In genomic region chr13:98239978-98240641, GRCm38 (mm10) we compare ENCODE assay signal across 9 mouse cellular contexts. TPM values are rescaled to one million over a fixed set of nuclear protein-coding genes. Genes with fewer than 3 reads are reported as not detected.
A peak's percentile ranks its signal among the peaks of the same experiment; 100 is the strongest.
DNase-seq lines count a peak whose midpoint lies in the region; ATAC-seq and TF ChIP-seq lines count a peak whose summit lies in the region.
"Had no signal": no experiment of that assay in that cellular context is flagged by ENCODE, and none has a peak within 500 bp of the region (broad histone marks: within the 10 kb centered on the region; RNA-seq: fewer than 3 reads in every experiment).

No protein-coding gene starts in this region.

- H3K4me2 ChIP-seq in liver, embryonic 12.5 days = no peak overlapping the region
- no peak overlapping the region for H3K4me2 ChIP-seq in neural tube, embryonic 11.5 days (ENCODE audit: low read depth)
- H3K4me2 ChIP-seq: heart, embryonic 15.5 days had no signal

- 13% methylated on average over 12 of the region's 12 CpGs for WGBS in liver, adult 2 months
- WGBS in liver, embryonic 12.5 days (ENCODE audit: insufficient replicate concordance) = 16% methylated on average over 12 of the region's 12 CpGs
- WGBS in heart, embryonic 10.5 days = 20% methylated on average over 12 of the region's 12 CpGs
- WGBS in neural tube, embryonic 11.5 days = 21% methylated on average over 12 of the region's 12 CpGs

- TF ChIP-seq POLR2A in liver, adult 2 months (IDR thresholded peaks at IDR 0.05; ENCODE audit: extremely low read depth, insufficient read depth, low read length) = no peak

- peak; percentile 64; the same call in 1 of the 2 replicates for TF ChIP-seq CTCF in liver, adult 2 months (IDR thresholded peaks at IDR 0.05; ENCODE audit: low read depth, low read length)

- H3K27ac ChIP-seq in liver, adult 2 months (replicated peaks; ENCODE audit: insufficient read depth, low read depth, low read length) = no peak overlapping the region
- H3K27ac ChIP-seq in liver, embryonic 12.5 days = no peak overlapping the region
- no peak overlapping the region for H3K27ac ChIP-seq in heart, embryonic 10.5 days
- H3K27ac ChIP-seq in neural tube, embryonic 11.5 days (ENCODE audit: low read depth, low read length) = no peak overlapping the region
- H3K27ac ChIP-seq: heart, embryonic 15.5 days had no signal

- no peak overlapping the region for H3K9ac ChIP-seq in liver, adult 2 months (ENCODE audit: low read depth, low read length)
- no peak overlapping the region for H3K9ac ChIP-seq in liver, embryonic 12.5 days
- no peak overlapping the region for H3K9ac ChIP-seq in neural tube, embryonic 11.5 days (ENCODE audit: low read length)
- H3K9ac ChIP-seq: heart, embryonic 15.5 days had no signal

- no peak overlapping the region for H3K4me3 ChIP-seq in liver, adult 2 months (ENCODE audit: insufficient read depth, low read depth, low read length)
- no peak overlapping the region for H3K4me3 ChIP-seq in liver, embryonic 12.5 days
- no peak overlapping the region for H3K4me3 ChIP-seq in heart, embryonic 10.5 days
- H3K4me3 ChIP-seq in neural tube, embryonic 11.5 days (ENCODE audit: low read depth, low read length) = no peak overlapping the region
- H3K4me3 ChIP-seq: heart, embryonic 15.5 days had no signal

- ATAC-seq in liver, embryonic 12.5 days = no peak
- ATAC-seq in neural tube, embryonic 11.5 days (ENCODE audit: insufficient read depth, low FRiP score, low TSS enrichment) = no peak

- no peaks in the 10 kb centered on the region for H3K79me2 ChIP-seq in liver, adult 2 months (ENCODE audit: control insufficient read depth, insufficient read depth, low read length)

- DNase-seq in liver, adult 2 months (ENCODE audit: extremely low read depth, low read depth, low spot score) = peak; percentile 41
- peak; percentile 33 for DNase-seq in WW6 (ENCODE audit: low read depth, low spot score)
- peak; percentile 83 for DNase-seq in embryo, embryonic 10 days (ENCODE audit: low spot score)
- DNase-seq in heart, embryonic 10.5 days (ENCODE audit: low spot score) = peak; percentile 83
- peak; percentile 38 for DNase-seq in left cerebral cortex, adult 11 months (ENCODE audit: low spot score)
- DNase-seq in neural tube, embryonic 11.5 days (ENCODE audit: low spot score) = peak; percentile 69
- DNase-seq in thymus, postnatal 4 days = peak; percentile 76

- no peaks in the 10 kb centered on the region for H3K27me3 ChIP-seq in liver, adult 2 months (ENCODE audit: control insufficient read depth, insufficient read depth, low read length)
- H3K27me3 ChIP-seq in liver, embryonic 12.5 days (replicated peaks) = peaks cover 12% of the 10 kb centered on the region; the same call in 1 of the 2 replicates
- no peaks in the 10 kb centered on the region for H3K27me3 ChIP-seq in heart, embryonic 10.5 days (ENCODE audit: insufficient read depth, poor library complexity, severe bottlenecking)
- no peaks in the 10 kb centered on the region for H3K27me3 ChIP-seq in neural tube, embryonic 11.5 days (ENCODE audit: control insufficient read depth, insufficient read depth, low read length)

- H3K4me1 ChIP-seq in liver, adult 2 months (ENCODE audit: control insufficient read depth, insufficient read depth, low read length) = no peaks in the 10 kb centered on the region
- no peaks in the 10 kb centered on the region for H3K4me1 ChIP-seq in liver, embryonic 12.5 days
- H3K4me1 ChIP-seq in heart, embryonic 10.5 days = no peaks in the 10 kb centered on the region
- no peaks in the 10 kb centered on the region for H3K4me1 ChIP-seq in neural tube, embryonic 11.5 days (ENCODE audit: control insufficient read depth, insufficient read depth, low read length)
- H3K4me1 ChIP-seq: heart, embryonic 15.5 days had no signal

- no peaks in the 10 kb centered on the region for H3K36me3 ChIP-seq in liver, adult 2 months (ENCODE audit: control insufficient read depth, insufficient read depth, low read length)
- no peaks in the 10 kb centered on the region for H3K36me3 ChIP-seq in liver, embryonic 12.5 days
- no peaks in the 10 kb centered on the region for H3K36me3 ChIP-seq in heart, embryonic 10.5 days
- H3K36me3 ChIP-seq in neural tube, embryonic 11.5 days (ENCODE audit: control insufficient read depth, insufficient read depth, low read length) = no peaks in the 10 kb centered on the region
- H3K36me3 ChIP-seq: heart, embryonic 15.5 days had no signal

- no peaks in the 10 kb centered on the region for H3K9me3 ChIP-seq in liver, embryonic 12.5 days (replicated peaks)
- no peaks in the 10 kb centered on the region for H3K9me3 ChIP-seq in heart, embryonic 10.5 days
- no peaks in the 10 kb centered on the region for H3K9me3 ChIP-seq in neural tube, embryonic 11.5 days (ENCODE audit: control insufficient read depth, low read length)
- H3K9me3 ChIP-seq: heart, embryonic 15.5 days had no signal

RNA-seq across cellular contexts. Expression of gene Utp15, which starts 22.7 kb away (rescaled TPM):
- total RNA-seq in liver, adult 2 months (2014; rRNA removed) = 6.4 and 7.7 TPM in 2 replicates
- 2.4 and 2.5 TPM in 2 replicates for polyA plus RNA-seq in liver, adult 2 months (2012; rRNA removed)
- polyA plus RNA-seq in liver, embryonic 12.5 days (2016; fragmentation: Nextera tagmentation; extraction: Ambion mirVana) = 26.9 and 28.4 TPM in 2 replicates
- polyA plus RNA-seq in heart, embryonic 10.5 days (2016; fragmentation: Nextera tagmentation; extraction: Ambion mirVana) = 25.1 and 32.1 TPM in 2 replicates
- polyA plus RNA-seq in neural tube, embryonic 11.5 days (2014; fragmentation: Nextera tagmentation; extraction: Ambion mirVana) = 43.3 and 44.0 TPM in 2 replicates

RNA-seq across cellular contexts. Expression of gene Ankra2, which starts 22.8 kb away (rescaled TPM):
- 11.1 and 12.8 TPM in 2 replicates for total RNA-seq in liver, adult 2 months (2014; rRNA removed)
- 6.1 and 6.4 TPM in 2 replicates for polyA plus RNA-seq in liver, adult 2 months (2012; rRNA removed)
- 11.6 and 11.7 TPM in 2 replicates for polyA plus RNA-seq in liver, embryonic 12.5 days (2016; fragmentation: Nextera tagmentation; extraction: Ambion mirVana)
- 14.8 and 16.3 TPM in 2 replicates for polyA plus RNA-seq in heart, embryonic 10.5 days (2016; fragmentation: Nextera tagmentation; extraction: Ambion mirVana)
- polyA plus RNA-seq in neural tube, embryonic 11.5 days (2014; fragmentation: Nextera tagmentation; extraction: Ambion mirVana) = 35.7 and 36.5 TPM in 2 replicates

RNA-seq across cellular contexts. Expression of gene Arhgef28, which starts 33.9 kb away (rescaled TPM):
- 0.07 and 0.37 TPM in 2 replicates for total RNA-seq in liver, adult 2 months (2014; rRNA removed)
- polyA plus RNA-seq in liver, adult 2 months (2012; rRNA removed) = 0.20 TPM in 1 of 2 replicates, not detected in the other
- 0.85 and 1.2 TPM in 2 replicates for polyA plus RNA-seq in liver, embryonic 12.5 days (2016; fragmentation: Nextera tagmentation; extraction: Ambion mirVana)
- polyA plus RNA-seq in heart, embryonic 10.5 days (2016; fragmentation: Nextera tagmentation; extraction: Ambion mirVana) = 10.2 and 10.6 TPM in 2 replicates
- 7.7 and 9.0 TPM in 2 replicates for polyA plus RNA-seq in neural tube, embryonic 11.5 days (2014; fragmentation: Nextera tagmentation; extraction: Ambion mirVana)

RNA-seq across cellular contexts. Expression of gene Gm21976, which starts 39.6 kb away (rescaled TPM):
- not detected in 2 replicates for total RNA-seq in liver, adult 2 months (2014; rRNA removed)
- not detected in 2 replicates for polyA plus RNA-seq in liver, adult 2 months (2012; rRNA removed)
- not detected in 2 replicates for polyA plus RNA-seq in liver, embryonic 12.5 days (2016; fragmentation: Nextera tagmentation; extraction: Ambion mirVana)
- polyA plus RNA-seq in heart, embryonic 10.5 days (2016; fragmentation: Nextera tagmentation; extraction: Ambion mirVana) = not detected in 2 replicates
- not detected in 2 replicates for polyA plus RNA-seq in neural tube, embryonic 11.5 days (2014; fragmentation: Nextera tagmentation; extraction: Ambion mirVana)
- polyA plus RNA-seq: heart, embryonic 15.5 days had no signal

Comparison
In these comparisons a context has a peak if more than half of its experiments do, and no peak if none do; other contexts are left out.
1. DNase-seq: peak in every context shown above with its lines; median percentile 83 in embryo, embryonic 10 days; 83 in heart, embryonic 10.5 days; 76 in thymus, postnatal 4 days; 69 in neural tube, embryonic 11.5 days; 41 in liver, adult 2 months; 38 in left cerebral cortex, adult 11 months; 33 in WW6.